ENCODE assay signal across 26 mouse cellular contexts in genomic region chr9:42482944-42483343, GRCm38 (mm10). TPM values are rescaled to one million over a fixed set of nuclear protein-coding genes. Genes with fewer than 3 reads are reported as not detected.
DNase-seq lines count a peak whose midpoint lies in the region; ATAC-seq lines count a peak whose summit lies in the region.
"Had no signal": no experiment of that assay in that cellular context is flagged by ENCODE, and none has a peak within 500 bp of the region (broad histone marks: within the 10 kb centered on the region; RNA-seq: fewer than 3 reads in every experiment).

No protein-coding gene starts in this region.

- 80% methylated on average over 1 of the region's 1 CpGs for WGBS in midbrain, embryonic 10.5 days

- ATAC-seq in common myeloid progenitor, adult 5-6 weeks (replicated peaks; ENCODE audit: low read depth, poor library complexity, severe bottlenecking): 0 out of 2 replicates have a peak, but pooled peaks have one; percentile 29
- ATAC-seq in megakaryocyte, adult 5-6 weeks (ENCODE audit: poor library complexity, severe bottlenecking): peak; percentile 30; the same call in 1 of the 2 replicates
- ATAC-seq in monocyte, adult 5-6 weeks (replicated peaks; ENCODE audit: insufficient number of reproducible peaks, low FRiP score, low TSS enrichment, poor library complexity, severe bottlenecking): no peak
- ATAC-seq: activated CD4-positive, CD25-positive, alpha-beta regulatory T cell, adult 4 months; forebrain, embryonic 15.5 days; forebrain, postnatal 0 days; Patski had no signal

- H3K9me3 ChIP-seq in midbrain, embryonic 10.5 days (replicated peaks): no peaks in the 10 kb centered on the region
- H3K9me3 ChIP-seq: embryonic facial prominence, embryonic 13.5 days; embryonic facial prominence, embryonic 15.5 days; forebrain, embryonic 10.5 days; forebrain, embryonic 12.5 days; forebrain, embryonic 15.5 days; G1E had no signal

- 0 out of 2 replicates have a peak, but pooled peaks cover 3% of the 10 kb centered on the region for H3K4me1 ChIP-seq in midbrain, embryonic 10.5 days
- H3K4me1 ChIP-seq: embryonic facial prominence, embryonic 13.5 days; embryonic facial prominence, embryonic 15.5 days; forebrain, embryonic 12.5 days; forebrain, embryonic 15.5 days had no signal

- peak; percentile 24 for DNase-seq in heart, adult 11 months
- DNase-seq in heart, postnatal 10 days: no peak
- DNase-seq in kidney, adult 11 months: no peak
- DNase-seq in midbrain, embryonic 10.5 days (ENCODE audit: low spot score): no peak
- DNase-seq: adrenal gland, adult 8-10 months; adrenal gland, postnatal 14 days; adrenal gland, postnatal 36 days; cerebellum, adult 11-12 months; cerebellum, adult 2 months; cerebellum, adult 9-10 months; cerebellum, postnatal 10 days; cerebellum, postnatal 25 days; embryo, embryonic 11 days; forebrain, postnatal 0 days had no signal

- no peaks in the 10 kb centered on the region for H3K36me3 ChIP-seq in midbrain, embryonic 10.5 days
- H3K36me3 ChIP-seq: embryonic facial prominence, embryonic 13.5 days; embryonic facial prominence, embryonic 15.5 days; forebrain, embryonic 10.5 days; forebrain, embryonic 12.5 days; forebrain, embryonic 15.5 days; G1E had no signal

- H3K4me3 ChIP-seq in midbrain, embryonic 10.5 days: no peak overlapping the region
- H3K4me3 ChIP-seq: embryonic facial prominence, embryonic 13.5 days; embryonic facial prominence, embryonic 15.5 days; erythroblast, embryonic 14.5 days; forebrain, embryonic 10.5 days; forebrain, embryonic 12.5 days; forebrain, embryonic 15.5 days had no signal

- no peaks in the 10 kb centered on the region for H3K27me3 ChIP-seq in midbrain, embryonic 10.5 days (ENCODE audit: low read depth, poor library complexity, severe bottlenecking)
- H3K27me3 ChIP-seq: embryonic facial prominence, embryonic 13.5 days; embryonic facial prominence, embryonic 15.5 days; forebrain, embryonic 12.5 days; forebrain, embryonic 15.5 days had no signal

- intact Hi-C loops in heart, postnatal 10 days (cut with DNase I): no loop called here

- H3K27ac ChIP-seq in midbrain, embryonic 10.5 days (replicated peaks): no peak overlapping the region
- H3K27ac ChIP-seq: embryonic facial prominence, embryonic 13.5 days; embryonic facial prominence, embryonic 15.5 days; forebrain, embryonic 10.5 days; forebrain, embryonic 12.5 days; forebrain, embryonic 15.5 days had no signal

RNA-seq across cellular contexts. Expression of gene Tbcel, which starts 24.7 kb away (rescaled TPM):
- 10 to 100 TPM; 20.3 to 22.3 TPM for total RNA-seq in heart, postnatal 10 days (2021)
- total RNA-seq in common myeloid progenitor, adult 5-6 weeks (2017): 18.0 and 22.9 TPM in 2 replicates
- 10.1 and 10.5 TPM in 2 replicates for total RNA-seq in megakaryocyte, adult 5-6 weeks (2015)
- total RNA-seq in megakaryocyte, adult 5-6 weeks (2017): 13.2 and 15.0 TPM in 2 replicates
- polyA plus RNA-seq in midbrain, embryonic 10.5 days (2016; fragmentation: Nextera tagmentation; extraction: Ambion mirVana): 3.4 and 3.7 TPM in 2 replicates
- 13.5 to 21.2 TPM (median 17.7 TPM) in 3 replicates for total RNA-seq in monocyte, adult 5-6 weeks (2017)
